Mouse (Mus musculus): Measurements from ENCODE around the gene Aasdh.
A peak's percentile ranks its signal among the peaks of the same experiment; 100 is the strongest.
"Not testable (repeated sequence)": the region's sequence is repeated elsewhere in the genome, so short reads cannot be mapped to it uniquely, and the experiment has no call there.

The Aasdh gene

DNA sequence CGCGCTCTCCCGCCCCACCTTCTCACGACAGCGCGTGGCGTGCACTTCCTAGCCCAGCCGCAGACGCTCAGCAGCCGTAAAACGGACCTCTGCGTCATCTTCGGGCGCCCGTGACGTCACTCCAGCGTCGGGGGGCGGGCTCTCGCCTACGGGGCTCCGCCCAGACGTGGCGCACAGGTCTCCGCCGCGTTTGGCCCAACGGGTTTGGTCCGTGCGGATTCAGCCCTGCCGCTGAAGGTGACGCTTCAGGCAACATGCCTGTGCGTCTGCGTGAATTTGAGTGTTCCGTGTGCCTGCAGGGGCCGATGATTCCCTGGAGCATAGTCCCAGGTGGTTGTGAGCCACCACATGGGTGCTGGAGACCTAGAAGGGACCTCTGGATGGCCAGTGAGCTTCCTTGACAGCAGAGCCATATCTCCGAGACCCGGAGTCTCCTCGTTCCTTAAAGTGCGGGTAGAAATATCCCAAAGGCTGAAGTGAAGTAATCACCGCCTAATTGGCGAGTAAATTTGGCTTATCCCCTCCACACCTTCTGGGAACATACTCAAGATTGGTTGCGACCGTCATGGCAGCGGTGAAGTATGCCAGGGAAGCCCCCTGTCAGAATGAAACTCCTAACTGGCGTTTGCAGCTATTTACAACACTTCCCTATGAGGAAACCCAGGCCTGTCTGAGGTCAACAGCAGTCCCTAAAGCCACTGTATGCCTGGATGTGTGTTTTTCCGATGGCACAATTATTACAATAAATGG lies at the start of gene Aasdh:
Gene Aasdh, minus strand, starts transcription at position 110 of the 750 bp plus-strand sequence.
- DNase-seq (ENCODE audit: low read depth), result peak; percentile 90

DNA sequence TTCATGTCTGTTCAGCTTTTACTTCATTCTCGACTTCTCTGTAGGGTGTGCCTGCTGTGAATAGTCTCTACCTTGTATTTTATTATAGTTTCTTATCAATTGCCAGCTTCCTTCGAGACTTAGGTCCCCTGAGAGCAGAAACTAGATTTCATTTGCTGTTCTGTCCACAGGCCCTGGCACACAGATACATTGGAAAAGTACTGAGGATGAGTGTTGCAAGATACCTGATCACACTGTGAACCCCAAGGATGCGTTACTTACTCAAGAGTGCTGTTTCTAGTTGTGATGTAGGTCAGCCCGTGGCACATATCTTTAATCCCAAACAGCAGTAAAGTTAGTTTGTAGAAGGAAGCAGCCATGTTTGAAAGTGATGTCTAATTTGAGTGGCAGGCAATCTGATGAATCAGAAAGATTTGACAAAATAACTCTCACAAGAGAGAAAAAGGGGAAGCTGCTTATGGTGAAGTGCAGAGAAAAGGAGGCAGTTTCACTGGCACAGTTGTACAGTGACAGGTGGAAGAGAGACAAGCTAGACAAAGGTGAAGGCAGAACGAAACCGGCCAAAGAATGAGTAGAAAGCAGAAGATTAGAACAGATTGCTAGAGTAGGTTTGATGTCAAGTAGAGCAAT lies 49.1 kb upstream of the Aasdh start:
- no peak for DNase-seq (ENCODE audit: low read depth)

DNA sequence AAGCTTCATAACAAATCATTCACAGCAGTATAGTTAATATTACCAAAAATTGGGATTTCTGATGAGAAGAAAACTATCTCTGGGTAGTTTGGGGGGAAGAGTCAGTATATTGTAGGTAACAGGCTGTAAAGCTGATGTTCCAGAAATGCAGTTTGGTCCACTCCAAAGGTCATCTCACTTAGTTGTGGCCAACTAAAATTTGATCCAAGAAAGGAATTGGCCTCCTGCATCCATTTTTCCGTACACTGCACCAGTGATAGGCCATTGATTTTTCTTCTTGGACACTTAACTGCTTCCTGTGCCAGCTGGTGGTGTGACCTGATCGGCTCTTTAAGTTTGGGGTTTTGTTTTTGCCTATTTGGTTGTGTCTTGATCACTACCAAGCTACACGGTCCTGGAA lies 48.5 kb upstream of the Aasdh start:
- DNase-seq (ENCODE audit: low read depth), result no peak

DNA sequence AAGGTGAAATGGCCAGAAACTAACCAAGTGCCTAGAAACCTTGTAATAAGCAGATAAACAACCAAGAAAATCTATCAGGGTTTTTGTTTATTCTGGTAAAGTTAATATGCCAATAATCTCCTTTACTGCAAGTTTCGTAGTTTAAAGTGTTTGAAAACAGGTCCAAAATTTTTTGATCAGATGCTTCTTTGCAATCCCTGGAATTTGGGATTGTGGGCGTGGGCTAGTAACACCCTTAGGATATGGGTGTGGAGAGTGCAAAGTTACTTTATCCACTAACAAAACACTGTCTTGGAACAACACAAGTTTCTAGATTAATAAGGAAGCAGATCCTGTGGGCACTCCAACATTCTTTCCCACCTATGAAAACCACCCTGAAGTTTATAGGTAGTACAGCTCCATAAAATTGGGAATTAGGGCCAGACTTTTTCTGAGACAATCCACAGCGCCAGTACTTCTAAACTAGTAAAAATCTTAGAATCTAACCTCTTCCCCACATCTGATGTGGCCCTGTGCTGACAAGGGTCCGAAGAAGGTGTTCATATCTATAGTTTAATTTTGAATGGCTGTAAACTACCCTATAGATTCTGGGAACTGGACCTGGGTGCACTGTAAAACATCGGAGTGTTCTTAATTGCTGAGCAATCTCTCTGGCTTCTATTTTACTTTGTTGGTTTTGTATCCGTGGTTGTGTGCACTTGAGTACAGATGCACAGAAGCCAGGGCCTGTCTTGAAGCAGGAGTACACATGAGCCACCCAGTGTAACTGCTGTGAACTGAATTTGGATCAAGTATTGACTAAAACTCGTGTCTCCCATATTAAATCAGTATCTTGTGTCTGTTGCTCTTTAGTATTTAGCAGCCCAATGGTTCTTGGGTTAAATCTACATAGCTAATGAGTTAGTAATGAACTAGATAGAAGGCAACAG lies 47.1 kb upstream of the Aasdh start:
- no peak for DNase-seq (ENCODE audit: low read depth)

DNA sequence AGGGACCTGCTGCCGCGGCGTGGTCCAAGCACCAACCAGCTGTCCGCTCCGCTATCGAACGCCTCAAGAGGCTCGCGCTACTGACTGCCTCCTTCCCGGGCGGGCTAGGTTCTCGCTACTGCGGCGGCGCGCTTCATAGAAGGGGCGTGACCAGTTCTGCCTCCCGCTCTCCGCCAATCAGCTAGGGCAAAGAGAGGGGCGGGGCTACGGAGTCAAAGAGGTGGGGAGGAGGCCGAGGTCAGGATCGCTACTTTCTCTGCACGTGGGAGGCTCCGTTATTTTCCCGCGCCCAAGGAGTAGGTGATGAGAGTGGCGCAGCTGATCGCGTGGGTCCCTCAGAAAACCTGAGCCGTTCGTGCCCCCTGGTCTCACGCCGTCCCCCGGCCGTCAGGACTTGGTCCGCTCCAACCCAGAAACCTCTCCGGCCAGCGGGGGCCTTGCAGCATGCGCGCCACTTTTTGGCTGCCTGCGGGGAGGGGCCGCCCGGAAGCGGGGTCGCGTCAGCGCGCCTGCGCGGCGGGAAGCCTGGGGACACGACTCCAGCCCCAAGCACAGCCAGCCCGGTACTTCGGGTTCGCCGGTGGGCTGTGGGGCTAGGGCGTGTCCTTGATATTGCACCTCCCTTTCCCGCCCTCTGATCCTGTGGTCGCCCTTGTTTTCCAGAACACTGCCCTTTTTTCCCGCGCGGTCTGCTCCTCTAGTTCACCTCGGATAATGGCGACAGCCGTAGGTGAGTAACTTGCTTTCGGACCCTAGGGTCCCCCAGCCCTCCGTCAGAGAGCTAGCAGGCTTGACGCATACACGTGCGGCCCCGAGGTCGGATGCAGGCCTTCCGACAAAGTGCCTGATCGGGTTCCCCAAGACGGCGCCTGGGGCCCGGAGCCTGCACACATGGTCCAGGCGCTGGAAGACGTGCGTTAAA lies 46.1 kb upstream of the Aasdh start, which contains the start of the genes Paics and Ppat:
Gene Paics, plus strand, starts transcription at position 202 of the 922 bp plus-strand sequence.
Gene Ppat, minus strand, starts transcription at position 473 of the 922 bp plus-strand sequence.
- peak; percentile 98 for DNase-seq (ENCODE audit: low read depth)

DNA sequence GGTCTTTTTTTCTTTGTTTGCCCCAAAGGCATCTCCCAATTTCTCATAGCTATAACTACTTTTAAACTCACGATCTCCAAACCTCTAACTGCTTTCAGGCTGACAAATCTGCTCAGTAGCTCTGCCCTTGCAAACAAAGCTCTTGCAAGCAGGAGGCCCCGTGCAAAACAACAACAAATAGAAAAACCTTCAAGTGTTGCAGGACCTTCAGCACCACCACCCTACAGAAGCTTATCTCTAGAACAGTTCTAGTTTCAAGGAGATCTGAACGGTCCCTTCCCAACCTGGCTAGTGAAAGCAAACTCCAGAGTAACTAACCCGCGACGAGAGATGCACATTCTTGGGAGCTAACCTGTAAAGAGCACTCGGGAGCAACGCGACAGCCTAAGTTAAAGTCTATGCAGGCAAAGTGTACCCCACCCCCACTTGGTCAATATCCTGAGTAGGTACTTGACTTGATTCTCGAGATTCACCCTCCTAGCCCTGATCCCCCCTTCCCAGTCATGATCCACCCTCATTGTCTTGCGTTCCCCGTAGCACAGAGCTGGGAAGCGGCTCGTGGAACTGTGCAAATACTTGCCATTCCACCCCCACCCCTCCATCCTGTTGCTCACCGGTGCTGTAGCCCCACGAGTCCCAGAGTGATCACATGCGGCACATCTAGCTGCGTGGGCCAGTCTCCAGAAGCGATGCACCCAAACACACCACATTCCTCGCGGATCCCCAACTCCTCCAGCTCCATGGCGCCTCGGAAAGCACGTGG lies 45.2 kb upstream of the Aasdh start:
- no peak for DNase-seq (ENCODE audit: low read depth)

DNA sequence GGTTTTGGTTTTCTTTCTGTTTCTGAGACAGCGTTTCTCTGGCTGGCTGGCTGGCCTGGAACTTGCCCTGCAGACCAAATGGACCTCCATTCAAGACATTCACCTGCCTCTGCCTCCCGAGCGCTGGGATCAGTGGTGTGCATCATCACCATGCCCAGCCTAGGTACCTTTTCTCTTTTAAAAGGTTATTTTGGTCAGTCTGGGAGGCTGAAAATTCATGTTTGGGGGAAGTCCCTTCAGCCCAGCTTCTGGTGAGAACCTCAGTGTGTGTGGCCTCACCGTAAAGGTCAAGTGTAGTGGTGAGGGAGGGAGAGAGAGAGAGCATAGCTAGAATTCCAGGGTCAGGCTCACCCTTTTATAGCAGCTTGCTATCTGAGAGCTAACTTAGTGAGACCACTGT lies 42.4 kb upstream of the Aasdh start:
- DNase-seq (ENCODE audit: low read depth), result no peak

DNA sequence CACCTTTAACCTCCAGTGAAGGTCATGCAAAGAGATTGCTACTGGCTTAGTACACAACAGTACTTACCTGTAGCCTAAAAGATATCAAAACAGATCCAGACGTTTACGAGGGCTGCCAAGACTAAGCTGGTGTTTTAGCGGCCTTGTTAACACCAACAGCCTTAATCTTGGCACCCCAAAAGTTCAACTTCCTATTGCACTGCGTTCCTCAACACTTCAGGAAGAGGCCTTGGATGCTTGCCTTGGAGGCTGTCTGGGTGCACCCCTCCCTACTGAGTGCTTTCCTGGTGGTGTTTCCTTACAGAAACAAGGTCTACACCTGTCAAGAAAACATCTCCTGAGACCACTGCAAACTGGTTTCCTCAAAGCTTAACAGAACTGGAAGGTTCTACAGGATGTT lies 41.8 kb upstream of the Aasdh start:
- no peak for DNase-seq (ENCODE audit: low read depth)

DNA sequence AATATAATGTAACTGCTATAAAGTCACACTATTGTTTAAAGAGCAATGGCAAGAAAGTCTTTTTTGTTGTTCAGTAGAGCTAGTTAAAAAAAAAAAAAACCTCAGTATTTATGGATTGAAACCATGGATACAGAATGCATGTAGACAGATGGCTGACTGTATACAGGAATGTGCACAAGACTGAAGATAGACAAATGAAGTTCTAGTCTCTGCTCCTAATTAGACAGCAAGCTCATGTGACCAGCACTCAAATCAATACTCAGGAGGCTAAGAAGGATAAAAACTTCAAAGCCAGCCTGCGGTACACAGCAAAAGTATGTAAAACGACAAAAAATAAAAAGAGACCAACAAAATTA lies 40.3 kb upstream of the Aasdh start:
- DNase-seq (ENCODE audit: low read depth), result no peak

DNA sequence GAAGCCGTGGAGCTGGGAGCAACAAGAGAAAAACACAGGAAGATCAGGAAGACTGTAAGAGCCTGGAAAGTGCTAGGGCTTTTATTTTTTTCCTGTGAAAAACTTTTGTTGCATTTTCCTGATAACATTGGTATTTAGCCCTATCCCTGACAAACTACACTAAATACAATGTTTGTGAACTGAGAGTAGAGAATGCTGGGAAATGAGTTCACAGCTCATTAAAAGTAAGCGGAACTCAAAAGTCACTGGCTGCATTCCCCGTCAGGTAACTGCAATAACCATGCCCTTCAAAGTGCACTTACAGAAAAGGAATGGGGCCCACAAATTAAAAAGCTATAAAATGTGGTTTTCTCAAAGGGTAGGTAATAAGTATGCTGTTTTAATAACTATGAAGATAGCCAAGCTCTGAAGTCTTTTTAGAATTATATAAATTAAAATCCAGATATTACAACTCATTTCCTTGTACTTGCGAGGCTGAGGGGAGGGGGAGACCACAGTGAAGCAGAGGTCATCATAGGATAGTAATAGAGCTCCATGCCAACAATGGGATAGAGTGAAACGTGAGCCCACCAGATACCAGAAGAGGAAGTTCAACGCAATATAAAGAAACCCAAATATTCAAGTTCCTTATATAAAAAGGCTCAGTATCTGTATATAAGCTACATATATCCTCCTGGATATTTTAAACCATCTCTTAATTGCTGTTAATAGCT lies 39.8 kb upstream of the Aasdh start:
- DNase-seq (ENCODE audit: low read depth), result no peak

DNA sequence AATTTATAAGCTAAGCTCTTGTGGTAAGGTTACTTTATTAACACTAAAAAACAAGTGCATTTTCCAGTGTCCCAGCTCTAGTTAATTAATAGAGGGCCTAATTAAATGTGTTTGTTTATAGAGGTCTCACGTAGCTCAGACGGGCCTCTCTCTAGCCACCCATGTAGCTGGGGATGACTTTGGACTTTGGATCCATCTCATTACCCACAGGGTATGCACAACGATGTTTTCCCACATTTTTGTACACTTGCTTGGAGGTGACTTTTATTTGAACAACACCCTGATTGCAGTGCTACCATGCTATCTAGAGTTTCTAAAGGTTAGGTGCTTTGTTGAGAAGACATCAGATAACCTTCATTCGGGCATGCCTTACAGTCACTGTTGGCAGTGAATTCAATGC lies 37.2 kb upstream of the Aasdh start:
- DNase-seq (ENCODE audit: low read depth), result no peak

DNA sequence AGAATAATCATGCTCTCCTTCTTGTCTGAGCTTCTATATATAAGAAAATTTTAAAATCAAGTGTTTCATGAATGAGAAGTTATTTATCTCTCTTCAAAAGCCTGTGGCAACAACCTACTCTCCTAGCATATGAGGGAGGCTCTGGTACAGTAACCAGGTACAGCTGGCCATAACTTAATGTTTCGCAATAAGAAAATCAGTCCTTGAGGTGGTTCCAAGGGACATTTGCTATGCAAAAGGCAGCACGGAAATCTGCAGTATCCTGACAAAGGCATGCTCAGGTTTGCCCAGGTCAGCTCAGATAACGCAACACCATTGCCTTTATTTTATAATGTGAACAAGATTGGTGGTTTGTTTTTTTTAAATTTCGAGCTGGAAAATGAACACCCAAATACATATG lies 36.7 kb upstream of the Aasdh start:
- no peak for DNase-seq (ENCODE audit: low read depth)

DNA sequence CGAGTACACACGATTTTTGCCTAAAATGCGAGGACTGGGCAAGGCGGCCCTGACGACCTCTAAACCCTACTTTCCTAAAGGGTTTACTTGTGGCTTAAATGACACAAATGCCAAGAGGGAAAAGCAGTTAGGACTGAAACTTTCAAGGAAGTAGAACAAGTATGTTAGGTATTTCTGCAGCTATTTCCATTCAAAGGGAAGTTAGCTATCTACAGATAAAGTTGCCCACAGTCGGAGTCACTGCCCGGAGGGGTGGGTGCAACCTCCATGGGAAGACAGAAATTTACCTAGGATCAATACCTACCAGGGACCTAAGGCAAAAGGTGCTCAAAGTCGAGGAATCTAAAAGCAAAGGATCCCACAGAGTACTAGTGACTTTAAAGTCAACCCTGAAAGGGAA lies 34.4 kb upstream of the Aasdh start:
- DNase-seq (ENCODE audit: low read depth), result no peak

DNA sequence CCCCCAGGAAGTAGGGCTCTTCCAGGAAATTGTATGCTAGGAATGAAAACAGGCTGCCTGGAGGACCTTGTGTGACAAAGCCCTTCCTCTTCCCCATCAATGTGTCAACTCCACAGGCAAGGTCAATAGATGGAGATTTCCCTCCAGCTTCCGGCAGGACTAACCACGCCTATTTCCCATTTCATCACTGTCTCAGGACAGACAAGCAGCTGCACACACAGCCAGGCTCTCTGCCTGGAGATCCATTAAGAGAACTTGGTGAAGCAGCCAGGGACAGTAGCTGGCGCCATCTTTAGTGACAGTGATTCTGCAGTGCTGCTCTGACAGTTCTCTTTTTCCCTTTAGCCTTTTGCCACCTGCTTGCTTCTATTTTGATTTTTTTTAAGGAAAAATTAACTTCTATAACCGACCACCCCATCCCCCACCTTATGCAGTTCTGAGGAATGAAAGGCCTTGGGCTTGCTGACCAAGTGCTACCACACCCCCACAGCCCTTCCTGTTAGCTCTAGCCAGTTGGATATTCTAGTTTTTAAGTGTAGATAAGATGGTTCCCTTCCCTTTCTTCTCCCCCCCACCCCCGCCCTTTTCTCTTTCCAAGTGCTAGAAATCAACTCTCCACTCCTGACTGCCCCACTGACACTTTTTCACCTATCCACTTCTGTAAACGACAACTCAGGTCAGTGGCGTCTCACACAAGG lies 24.0 kb upstream of the Aasdh start:
- DNase-seq (ENCODE audit: low read depth), result no peak

DNA sequence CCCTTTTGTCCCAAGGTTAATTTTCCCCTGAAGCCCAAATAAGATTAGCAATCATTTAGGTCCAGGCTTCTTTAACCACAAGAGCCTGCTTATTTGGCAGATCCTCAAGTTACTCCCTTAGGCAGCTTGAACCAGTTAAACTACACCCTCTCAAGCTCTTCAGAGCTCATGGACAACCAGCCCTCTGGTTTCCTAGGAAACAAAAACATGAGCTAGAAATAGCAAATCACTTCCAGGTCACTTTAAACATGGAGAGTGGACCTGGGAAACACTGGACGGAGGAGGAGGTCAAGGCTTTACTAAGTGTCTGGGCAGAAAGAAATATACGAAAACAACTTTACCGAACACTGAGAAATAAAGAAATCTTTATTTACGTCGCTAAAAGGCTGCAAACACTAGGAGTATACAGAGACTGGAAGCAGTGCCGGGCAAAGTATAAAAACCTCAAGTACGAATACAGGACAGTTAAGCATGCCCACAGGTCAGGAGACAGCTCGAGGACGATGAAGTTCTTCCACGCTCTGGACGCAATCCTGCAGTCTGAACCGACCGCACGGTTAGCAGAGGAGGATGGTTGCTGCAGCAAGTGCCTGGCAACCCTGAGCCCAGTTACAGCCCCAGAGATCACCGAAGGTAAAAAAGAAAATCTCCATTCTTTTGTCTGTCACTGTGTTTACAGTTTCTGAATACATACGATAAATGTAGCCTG lies 23.0 kb upstream of the Aasdh start:
- no peak for DNase-seq (ENCODE audit: low read depth)

DNA sequence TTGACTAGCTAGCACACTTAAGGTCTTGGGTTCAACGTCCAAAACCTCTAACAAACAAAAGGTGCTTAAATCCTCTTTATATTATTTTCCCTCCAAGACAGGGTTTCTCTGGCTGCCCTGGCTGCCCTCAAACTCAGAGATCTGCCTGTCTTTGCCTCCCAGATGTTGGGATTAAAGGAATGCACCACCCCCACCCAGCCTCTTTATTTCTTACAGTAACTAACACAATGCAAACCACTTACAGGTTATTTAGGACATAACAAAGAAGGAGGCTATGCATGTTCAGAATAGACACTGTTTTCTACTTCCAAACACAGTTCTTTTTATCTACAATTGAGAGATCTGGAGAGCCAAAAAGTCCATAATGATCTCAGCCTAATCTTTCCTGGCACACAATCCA lies 19.0 kb upstream of the Aasdh start:
- DNase-seq (ENCODE audit: low read depth), result no peak

DNA sequence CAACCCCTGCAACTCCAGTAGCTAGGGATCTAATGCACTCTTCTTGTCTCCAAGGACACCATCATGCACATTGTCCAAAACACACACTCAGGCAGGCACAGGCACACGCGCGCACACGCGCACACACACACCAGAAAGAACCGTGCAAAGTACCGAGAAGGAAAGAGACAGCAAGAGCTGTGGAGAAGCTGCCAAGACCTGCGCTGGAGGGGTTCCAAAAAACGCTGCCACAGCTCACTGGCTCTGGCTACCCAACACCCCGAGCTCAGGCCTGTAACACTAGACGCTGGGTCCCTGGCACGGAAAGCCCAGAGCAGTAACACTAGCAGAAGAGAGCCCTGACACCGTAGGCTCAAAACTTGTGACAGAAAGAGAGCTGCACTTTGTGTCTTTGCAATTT lies 18.1 kb upstream of the Aasdh start:
- DNase-seq (ENCODE audit: low read depth), result no peak

DNA sequence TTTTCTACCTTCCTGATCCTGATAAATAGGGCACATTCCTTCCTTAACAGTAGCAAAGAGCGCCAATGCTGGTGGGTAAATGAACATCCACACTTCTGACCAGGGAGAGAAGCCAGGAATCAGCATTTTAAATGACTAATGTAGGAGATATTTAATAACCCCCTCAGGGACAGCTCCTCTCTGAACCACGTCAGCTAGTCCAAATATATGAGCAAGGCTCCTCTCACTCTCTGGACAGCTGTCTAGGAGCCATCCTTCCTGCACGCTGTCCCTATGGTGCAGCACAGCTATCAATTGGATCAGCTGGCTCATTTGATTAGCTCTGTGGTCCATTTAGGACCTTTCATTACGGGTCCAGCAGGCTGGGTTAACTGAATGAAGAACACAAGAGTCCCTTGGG lies 17.5 kb upstream of the Aasdh start:
- DNase-seq (ENCODE audit: low read depth), result no peak

DNA sequence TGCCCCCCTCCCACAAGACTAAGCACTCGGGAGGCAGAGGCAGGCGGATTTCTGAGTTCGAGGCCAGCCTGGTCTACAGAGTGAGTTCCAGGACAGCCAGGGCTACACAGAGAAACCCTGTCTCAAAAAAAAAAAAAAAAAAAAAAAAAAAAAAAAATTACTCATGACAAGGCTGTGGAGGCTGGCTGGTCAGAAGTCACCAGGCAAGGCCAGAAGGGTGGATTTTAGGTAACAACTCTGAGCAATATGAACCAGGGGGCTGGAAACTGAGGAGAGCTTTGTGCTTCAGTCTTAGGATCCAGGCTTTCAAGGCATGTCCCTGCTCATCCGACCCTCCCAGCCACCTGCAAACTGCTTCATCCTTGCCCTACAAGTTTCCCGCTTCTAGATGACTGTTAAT lies 7.2 kb upstream of the Aasdh start:
- not testable (repeated sequence) for DNase-seq (ENCODE audit: low read depth)
